Mouse (Mus musculus): ENCODE measurements at regions not wholly inside any gene's neighbourhood (a gene's known extent, or its start where the extent isn't known, plus 50 kb on each side); places are given as distances from the start of the nearest gene placed in this dataset.

GRCm38 (mm10) chr8:116255398-116255797 lies 249.4 kb upstream of the Dynlrb2 start:
- Histone ChIP-seq H3K9me3 (ENCODE audit: control insufficient read depth) (no peaks in the 10 kb centered on the region), H3K4me3 (ENCODE audit: low read depth, low read length) (no peak overlapping the region), H3K27me3 (replicated peaks; ENCODE audit: control insufficient read depth, insufficient read depth, low read length) (no peaks in the 10 kb centered on the region), H3K36me3 (ENCODE audit: control insufficient read depth, insufficient read depth) (no peaks in the 10 kb centered on the region), H3K27ac (ENCODE audit: low read depth, low read length) (no peak overlapping the region), H3K9ac (ENCODE audit: low read depth, low read length) (no peak overlapping the region), H3K4me2 (replicated peaks; ENCODE audit: low read depth) (no peak overlapping the region), H3K4me1 (replicated peaks; ENCODE audit: control insufficient read depth, insufficient read depth, low read length) (no peaks in the 10 kb centered on the region)
- TF ChIP-seq CTCF (IDR thresholded peaks at IDR 0.05; ENCODE audit: low read depth): no peak
- ATAC-seq: no peak
- WGBS: 60% methylated on average over 5 of the region's 5 CpGs

- Histone ChIP-seq H3K4me1 (replicated peaks; ENCODE audit: control insufficient read depth, insufficient read depth, low read length) (no peaks in the 10 kb centered on the region), H3K9ac (ENCODE audit: low read depth, low read length) (no peak overlapping the region), H3K4me3 (ENCODE audit: low read depth, low read length) (no peak overlapping the region), H3K36me3 (ENCODE audit: control insufficient read depth, insufficient read depth) (no peaks in the 10 kb centered on the region), H3K9me3 (ENCODE audit: control insufficient read depth) (no peaks in the 10 kb centered on the region), H3K27me3 (replicated peaks; ENCODE audit: control insufficient read depth, insufficient read depth, low read length) (no peaks in the 10 kb centered on the region), H3K4me2 (replicated peaks; ENCODE audit: low read depth) (no peak overlapping the region), H3K27ac (ENCODE audit: low read depth, low read length) (no peak overlapping the region)
- ATAC-seq: no peak
- no peak for TF ChIP-seq CTCF (IDR thresholded peaks at IDR 0.05; ENCODE audit: low read depth)
- WGBS: 38% methylated on average over 7 of the region's 7 CpGs
These were observed 252.1 kb upstream of the Dynlrb2 start for GRCm38 (mm10) chr8:116252455-116253216.

GRCm38 (mm10) chr8:116248398-116248797 lies 256.4 kb upstream of the Dynlrb2 start:
- no peaks in the 10 kb centered on the region for H3K36me3 ChIP-seq (ENCODE audit: control insufficient read depth, insufficient read depth)
- no peak for TF ChIP-seq CTCF (IDR thresholded peaks at IDR 0.05; ENCODE audit: low read depth)
- no peak overlapping the region for H3K4me2 ChIP-seq (replicated peaks; ENCODE audit: low read depth)
- H3K9me3 ChIP-seq (ENCODE audit: control insufficient read depth): no peaks in the 10 kb centered on the region
- no peak overlapping the region for H3K4me3 ChIP-seq (ENCODE audit: low read depth, low read length)
- H3K4me1 ChIP-seq (replicated peaks; ENCODE audit: control insufficient read depth, insufficient read depth, low read length): no peaks in the 10 kb centered on the region
- no peak overlapping the region for H3K27ac ChIP-seq (ENCODE audit: low read depth, low read length)
- no peak overlapping the region for H3K9ac ChIP-seq (ENCODE audit: low read depth, low read length)
- no peak for ATAC-seq
- H3K27me3 ChIP-seq (replicated peaks; ENCODE audit: control insufficient read depth, insufficient read depth, low read length): no peaks in the 10 kb centered on the region
- WGBS: 76% methylated on average over 1 of the region's 1 CpGs

GRCm38 (mm10) chr8:116243493-116243892 lies 261.3 kb upstream of the Dynlrb2 start:
- Histone ChIP-seq H3K36me3 (ENCODE audit: control insufficient read depth, insufficient read depth) (no peaks in the 10 kb centered on the region), H3K27ac (ENCODE audit: low read depth, low read length) (no peak overlapping the region), H3K9ac (ENCODE audit: low read depth, low read length) (no peak overlapping the region), H3K4me2 (replicated peaks; ENCODE audit: low read depth) (no peak overlapping the region), H3K9me3 (ENCODE audit: control insufficient read depth) (no peaks in the 10 kb centered on the region), H3K4me1 (replicated peaks; ENCODE audit: control insufficient read depth, insufficient read depth, low read length) (no peaks in the 10 kb centered on the region), H3K27me3 (replicated peaks; ENCODE audit: control insufficient read depth, insufficient read depth, low read length) (no peaks in the 10 kb centered on the region), H3K4me3 (ENCODE audit: low read depth, low read length) (no peak overlapping the region)
- no peak for ATAC-seq
- TF ChIP-seq CTCF (IDR thresholded peaks at IDR 0.05; ENCODE audit: low read depth): no peak
- WGBS: 79% methylated on average over 8 of the region's 8 CpGs

- 84% methylated on average over 5 of the region's 5 CpGs for WGBS
- no peaks in the 10 kb centered on the region for H3K27me3 ChIP-seq (replicated peaks; ENCODE audit: control insufficient read depth, insufficient read depth, low read length)
- no peaks in the 10 kb centered on the region for H3K36me3 ChIP-seq (ENCODE audit: control insufficient read depth, insufficient read depth)
- no peak overlapping the region for H3K4me2 ChIP-seq (replicated peaks; ENCODE audit: low read depth)
- no peak for ATAC-seq
- no peak overlapping the region for H3K27ac ChIP-seq (ENCODE audit: low read depth, low read length)
- H3K4me1 ChIP-seq (replicated peaks; ENCODE audit: control insufficient read depth, insufficient read depth, low read length): no peaks in the 10 kb centered on the region
- H3K4me3 ChIP-seq (ENCODE audit: low read depth, low read length): no peak overlapping the region
- no peaks in the 10 kb centered on the region for H3K9me3 ChIP-seq (ENCODE audit: control insufficient read depth)
- no peak overlapping the region for H3K9ac ChIP-seq (ENCODE audit: low read depth, low read length)
- no peak for TF ChIP-seq CTCF (IDR thresholded peaks at IDR 0.05; ENCODE audit: low read depth)
These were observed 261.8 kb upstream of the Dynlrb2 start for GRCm38 (mm10) chr8:116242972-116243371.

GRCm38 (mm10) chr8:116241987-116242242 lies 262.9 kb upstream of the Dynlrb2 start:
- no peak overlapping the region for H3K4me2 ChIP-seq (replicated peaks; ENCODE audit: low read depth)
- H3K9me3 ChIP-seq (ENCODE audit: control insufficient read depth): no peaks in the 10 kb centered on the region
- H3K27ac ChIP-seq (ENCODE audit: low read depth, low read length): no peak overlapping the region
- H3K27me3 ChIP-seq (replicated peaks; ENCODE audit: control insufficient read depth, insufficient read depth, low read length): no peaks in the 10 kb centered on the region
- no peaks in the 10 kb centered on the region for H3K4me1 ChIP-seq (replicated peaks; ENCODE audit: control insufficient read depth, insufficient read depth, low read length)
- H3K36me3 ChIP-seq (ENCODE audit: control insufficient read depth, insufficient read depth): no peaks in the 10 kb centered on the region
- 93% methylated on average over 5 of the region's 5 CpGs for WGBS
- no peak for ATAC-seq
- no peak overlapping the region for H3K4me3 ChIP-seq (ENCODE audit: low read depth, low read length)
- H3K9ac ChIP-seq (ENCODE audit: low read depth, low read length): no peak overlapping the region
- TF ChIP-seq CTCF (IDR thresholded peaks at IDR 0.05; ENCODE audit: low read depth): no peak

All from intestine, postnatal 0 days (tissue).